Comparison of ENCODE assay signal across 9 mouse cellular contexts in the genomic region with DNA sequence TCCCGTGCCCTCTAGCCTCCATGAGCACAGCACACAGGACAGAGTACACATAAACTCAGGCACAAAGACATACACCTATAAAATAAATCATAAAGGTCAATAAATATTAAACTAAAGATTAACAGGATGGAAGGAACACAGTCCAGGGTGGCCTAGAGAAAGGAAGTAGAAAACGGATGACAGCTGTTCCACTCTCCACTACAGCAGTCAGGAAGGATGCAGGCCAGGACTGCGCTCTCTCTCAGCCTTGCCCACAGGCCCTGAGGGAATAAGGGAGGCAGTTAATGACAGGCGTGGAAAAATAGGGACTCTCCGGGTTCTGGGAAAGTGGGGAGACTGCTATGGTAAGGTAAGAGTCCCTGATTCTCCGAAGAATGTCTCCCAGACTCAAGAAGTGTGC. TPM values are rescaled to one million over a fixed set of nuclear protein-coding genes. Genes with fewer than 3 reads are reported as not detected.
DNase-seq lines count a peak whose midpoint lies in the region; ATAC-seq and TF ChIP-seq lines count a peak whose summit lies in the region.
"Had no signal": no experiment of that assay in that cellular context is flagged by ENCODE, and none has a peak within 500 bp of the region (broad histone marks: within the 10 kb centered on the region; RNA-seq: fewer than 3 reads in every experiment).

No protein-coding gene starts in this region.

- no peak for DNase-seq in CH12.LX (ENCODE audit: extremely low read depth)
- DNase-seq in urinary bladder, postnatal 10 days (ENCODE audit: low spot score): no peak
- no peak for DNase-seq in urinary bladder, postnatal 14 days (ENCODE audit: low spot score)

- H3K36me3 ChIP-seq in kidney, embryonic 16.5 days (ENCODE audit: insufficient read depth, low read length): no peaks in the 10 kb centered on the region
- H3K36me3 ChIP-seq in kidney, embryonic 14.5 days (ENCODE audit: control insufficient read depth, insufficient read depth, low read length): no peaks in the 10 kb centered on the region
- H3K36me3 ChIP-seq in CH12.LX (replicated peaks in 1 of 2; ENCODE audit: control insufficient read depth in 1 of 2, insufficient read depth in 1 of 2, low read length in 1 of 2): no peaks in the 10 kb centered on the region
- H3K36me3 ChIP-seq in ES-Bruce4 (ENCODE audit: control insufficient read depth, insufficient read depth, low read length, poor library complexity, severe bottlenecking): no peaks in the 10 kb centered on the region
- no peaks in the 10 kb centered on the region for H3K36me3 ChIP-seq in intestine, embryonic 16.5 days (ENCODE audit: control insufficient read depth, insufficient read depth, low read length)

- no peak for TF ChIP-seq POLR2A in CH12.LX (IDR thresholded peaks at IDR 0.05; ENCODE audit: low read depth, low read length)
- no peak for TF ChIP-seq POLR2A in ES-Bruce4 (IDR thresholded peaks at IDR 0.05; ENCODE audit: insufficient read depth, low read length)

- peak overlapping the region; percentile 42; the same call in 1 of the 2 replicates for H3K27ac ChIP-seq in kidney, embryonic 16.5 days (ENCODE audit: low read length)
- H3K27ac ChIP-seq in kidney, embryonic 14.5 days (ENCODE audit: low read depth, low read length): no peak overlapping the region; the same call in 1 of the 2 replicates
- H3K27ac ChIP-seq in CH12.LX (ENCODE audit: insufficient read depth, low read depth): peak overlapping the region; percentile 27; the same call in 1 of the 2 replicates
- peak overlapping the region; percentile 87 for H3K27ac ChIP-seq in ES-Bruce4 (ENCODE audit: insufficient read depth, low read length)
- 0 out of 2 replicates have a peak overlapping the region, but pooled peaks have one; percentile 16 for H3K27ac ChIP-seq in intestine, embryonic 16.5 days (ENCODE audit: low read length)
- H3K27ac ChIP-seq: forebrain, embryonic 13.5 days had no signal

- dilution Hi-C loops in CH12.LX (cut with MboI; ENCODE audit: extremely low pct_ligation_motif_present, extremely low pct_unique_long_range_greater_than_20kb, low sequenced_read_pairs): no loop called here

- no peaks in the 10 kb centered on the region for H3K9me3 ChIP-seq in kidney, embryonic 16.5 days (ENCODE audit: low read length)
- no peaks in the 10 kb centered on the region for H3K9me3 ChIP-seq in kidney, embryonic 14.5 days (ENCODE audit: control insufficient read depth, low read length)
- H3K9me3 ChIP-seq in CH12.LX (replicated peaks; ENCODE audit: low read length): peaks cover 2% of the 10 kb centered on the region
- no peaks in the 10 kb centered on the region for H3K9me3 ChIP-seq in ES-Bruce4 (replicated peaks; ENCODE audit: control insufficient read depth, insufficient read depth, low read length, poor library complexity, severe bottlenecking)
- no peaks in the 10 kb centered on the region for H3K9me3 ChIP-seq in intestine, embryonic 16.5 days (ENCODE audit: control insufficient read depth, low read length)
- H3K9me3 ChIP-seq: forebrain, embryonic 13.5 days had no signal

- TF ChIP-seq CTCF in CH12.LX (conservative IDR thresholded peaks at IDR 0.05 in 1 of 2, IDR thresholded peaks at IDR 0.05 in 1 of 2; ENCODE audit: low read depth in 2 of 2, low read length in 2 of 2): no peak
- no peak for TF ChIP-seq CTCF in ES-Bruce4 (IDR thresholded peaks at IDR 0.05; ENCODE audit: low read depth, low read length)

- no peak overlapping the region for H3K9ac ChIP-seq in kidney, embryonic 16.5 days (replicated peaks; ENCODE audit: low read length)
- no peak overlapping the region for H3K9ac ChIP-seq in kidney, embryonic 14.5 days (ENCODE audit: low read depth, low read length)
- H3K9ac ChIP-seq in CH12.LX (ENCODE audit: insufficient read depth, low read depth): peak overlapping the region; percentile 36
- H3K9ac ChIP-seq in ES-Bruce4 (ENCODE audit: low read depth, poor library complexity, severe bottlenecking): peak overlapping the region; percentile 61
- no peak overlapping the region for H3K9ac ChIP-seq in intestine, embryonic 16.5 days (ENCODE audit: low read depth, low read length)
- H3K9ac ChIP-seq: forebrain, embryonic 13.5 days had no signal

- 76% methylated on average over 6 of the region's 6 CpGs for WGBS in kidney, embryonic 16.5 days
- 67% methylated on average over 6 of the region's 6 CpGs for WGBS in kidney, embryonic 14.5 days
- WGBS in intestine, embryonic 16.5 days: 46% methylated on average over 6 of the region's 6 CpGs

- H3K79me2 ChIP-seq in CH12.LX (replicated peaks; ENCODE audit: control insufficient read depth, extremely low read depth, insufficient read depth, poor library complexity, severe bottlenecking): no peaks in the 10 kb centered on the region

- 0 out of 2 replicates have a peak, but pooled peaks have one; percentile 61 for ATAC-seq in kidney, embryonic 16.5 days (ENCODE audit: low FRiP score, low TSS enrichment)
- ATAC-seq in kidney, embryonic 14.5 days (ENCODE audit: low FRiP score, low TSS enrichment): no peak
- ATAC-seq in intestine, embryonic 16.5 days: peak; percentile 65
- ATAC-seq: Patski had no signal

- no peaks in the 10 kb centered on the region for H3K27me3 ChIP-seq in kidney, embryonic 16.5 days (ENCODE audit: insufficient read depth, low read length)
- no peaks in the 10 kb centered on the region for H3K27me3 ChIP-seq in kidney, embryonic 14.5 days (ENCODE audit: control insufficient read depth, insufficient read depth, low read length)
- H3K27me3 ChIP-seq in CH12.LX (replicated peaks) (no peaks in the 10 kb centered on the region), ES-Bruce4 (ENCODE audit: control insufficient read depth, insufficient read depth, low read length, poor library complexity, severe bottlenecking) (no peaks in the 10 kb centered on the region)
- no peaks in the 10 kb centered on the region for H3K27me3 ChIP-seq in intestine, embryonic 16.5 days (replicated peaks; ENCODE audit: control insufficient read depth, insufficient read depth, low read length)
- H3K27me3 ChIP-seq: forebrain, embryonic 13.5 days; Patski had no signal

- in situ Hi-C loops in CH12.LX (cut with MboI; ENCODE audit: low pct_ligation_motif_present, low pct_unique_long_range_greater_than_20kb, low sequenced_read_pairs): no loop called here

- no peak for TF ChIP-seq RAD21 in CH12.LX (IDR thresholded peaks at IDR 0.05; ENCODE audit: low read depth, low read length)

- no peak overlapping the region for H3K4me3 ChIP-seq in kidney, embryonic 16.5 days (ENCODE audit: low read length)
- H3K4me3 ChIP-seq in kidney, embryonic 14.5 days (ENCODE audit: low read length): no peak overlapping the region
- H3K4me3 ChIP-seq in CH12.LX (replicated peaks in 1 of 3; ENCODE audit: low read depth in 2 of 3, low read length in 2 of 3, poor library complexity in 1 of 3) (peak overlapping the region in 1 of 3 experiments; percentile 2), ES-Bruce4 (ENCODE audit: low read depth, low read length) (no peak overlapping the region)
- no peak overlapping the region for H3K4me3 ChIP-seq in intestine, embryonic 16.5 days (ENCODE audit: low read length)
- H3K4me3 ChIP-seq: forebrain, embryonic 13.5 days had no signal

- H3K4me2 ChIP-seq in kidney, embryonic 16.5 days (replicated peaks; ENCODE audit: low read depth, low read length): no peak overlapping the region
- H3K4me2 ChIP-seq in kidney, embryonic 14.5 days (replicated peaks; ENCODE audit: low read depth, low read length): no peak overlapping the region
- peak overlapping the region; percentile 86 for H3K4me2 ChIP-seq in CH12.LX (ENCODE audit: insufficient read depth, low read depth, poor library complexity, severe bottlenecking)
- no peak overlapping the region for H3K4me2 ChIP-seq in intestine, embryonic 16.5 days (ENCODE audit: low read depth, low read length)
- H3K4me2 ChIP-seq: forebrain, embryonic 13.5 days had no signal

- TF ChIP-seq EP300 in CH12.LX (IDR thresholded peaks at IDR 0.05; ENCODE audit: low read length): no peak; the same call in 1 of the 2 replicates
- TF ChIP-seq EP300 in ES-Bruce4 (IDR thresholded peaks at IDR 0.05; ENCODE audit: insufficient read depth, low read depth, low read length): no peak

- no peaks in the 10 kb centered on the region for H3K4me1 ChIP-seq in kidney, embryonic 16.5 days (ENCODE audit: insufficient read depth, low read length)
- no peaks in the 10 kb centered on the region for H3K4me1 ChIP-seq in kidney, embryonic 14.5 days (ENCODE audit: control insufficient read depth, insufficient read depth, low read length)
- peaks cover 15 to 22% of the 10 kb centered on the region in 2 experiments for H3K4me1 ChIP-seq in CH12.LX (ENCODE audit: control insufficient read depth in 1 of 2, insufficient read depth in 2 of 2)
- H3K4me1 ChIP-seq in ES-Bruce4 (ENCODE audit: control insufficient read depth, insufficient read depth, low read length): peaks cover 5% of the 10 kb centered on the region
- peaks cover 5% of the 10 kb centered on the region; the same call in 1 of the 2 replicates for H3K4me1 ChIP-seq in intestine, embryonic 16.5 days (ENCODE audit: control insufficient read depth, insufficient read depth, low read length)
- H3K4me1 ChIP-seq: forebrain, embryonic 13.5 days had no signal

TF ChIP-seq in CH12.LX, 34 proteins besides CTCF, POLR2A, EP300 and RAD21 (continues in another document):
- no peak for TF ChIP-seq HCFC1 (IDR thresholded peaks at IDR 0.05; ENCODE audit: low read depth, low read length)
- TF ChIP-seq NELFE (IDR thresholded peaks at IDR 0.05; ENCODE audit: low read depth, low read length): no peak
- no peak for TF ChIP-seq MAZ (IDR thresholded peaks at IDR 0.05; ENCODE audit: low read depth, low read length)
- no peak for TF ChIP-seq SMC3 (IDR thresholded peaks at IDR 0.05; ENCODE audit: low read depth, low read length)
- no peak for TF ChIP-seq CHD2 (IDR thresholded peaks at IDR 0.05; ENCODE audit: low read length)

RNA-seq across cellular contexts. Expression of a gene that starts 22.4 kb away (rescaled TPM):
- polyA plus RNA-seq in kidney, embryonic 16.5 days (2015; fragmentation: Nextera tagmentation; extraction: Ambion mirVana): 11.7 and 12.5 TPM in 2 replicates
- polyA plus RNA-seq in kidney, embryonic 14.5 days (2014; fragmentation: Nextera tagmentation; extraction: Ambion mirVana): 11.0 and 14.6 TPM in 2 replicates
- total RNA-seq in CH12.LX (2012; rRNA removed): 33.1 and 46.3 TPM in 2 replicates
- total RNA-seq in CH12.LX (2014; rRNA removed): 8.5 and 10.6 TPM in 2 replicates
- 197 and 238 TPM in 2 replicates for polyA plus RNA-seq in CH12.LX (2012; ENCODE audit: insufficient read length, low read depth)
- polyA plus RNA-seq in ES-Bruce4 (2011; ENCODE audit: insufficient read depth, insufficient read length, low read depth, missing spikeins): 51.5 and 59.4 TPM in 2 replicates
- polyA plus RNA-seq in intestine, embryonic 16.5 days (2015; fragmentation: Nextera tagmentation; extraction: Ambion mirVana): 9.2 and 9.3 TPM in 2 replicates

RNA-seq across cellular contexts. Expression of a gene that starts 48.8 kb away (rescaled TPM):
- polyA plus RNA-seq in kidney, embryonic 16.5 days (2015; fragmentation: Nextera tagmentation; extraction: Ambion mirVana): 4,884 and 4,942 TPM in 2 replicates
- polyA plus RNA-seq in kidney, embryonic 14.5 days (2014; fragmentation: Nextera tagmentation; extraction: Ambion mirVana): 6,047 and 7,558 TPM in 2 replicates
- total RNA-seq in CH12.LX (2012; rRNA removed): 8,867 and 10,240 TPM in 2 replicates
- 9,428 and 9,904 TPM in 2 replicates for total RNA-seq in CH12.LX (2014; rRNA removed)
- 5,045 and 5,764 TPM in 2 replicates for polyA plus RNA-seq in CH12.LX (2012; ENCODE audit: insufficient read length, low read depth)
- polyA plus RNA-seq in ES-Bruce4 (2011; ENCODE audit: insufficient read depth, insufficient read length, low read depth, missing spikeins): 2,132 and 2,301 TPM in 2 replicates
- 5,222 and 5,444 TPM in 2 replicates for polyA plus RNA-seq in intestine, embryonic 16.5 days (2015; fragmentation: Nextera tagmentation; extraction: Ambion mirVana)

Comparison
In these comparisons a context has a peak if more than half of its experiments do, and no peak if none do; other contexts are left out.
1. H3K9ac ChIP-seq: peak in CH12.LX (single experiment) and ES-Bruce4 (single experiment); none in kidney, embryonic 16.5 days (single experiment), kidney, embryonic 14.5 days (single experiment) and intestine, embryonic 16.5 days (single experiment).